Mouse (Mus musculus) stomach, postnatal 0 days (tissue): ENCODE measurements at regions not wholly inside any gene's neighbourhood (a gene's known extent, or its start where the extent isn't known, plus 50 kb on each side); places are given as distances from the start of the nearest gene placed in this dataset.

Experiments
- CTCF ChIP-seq: IDR thresholded peaks from 2 replicates; pipeline ENCODE4 v1.5.1; 2016; ENCODE audit warnings: antibody characterized with exemption, low read depth, mild to moderate bottlenecking, moderate library complexity
- EP300 ChIP-seq: optimal IDR thresholded peaks from 2 replicates; pipeline ENCODE3; 2016; ENCODE audit warnings: antibody characterized with exemption

- no peak for TF ChIP-seq EP300
- no peak for TF ChIP-seq CTCF
Measured at GRCm38 (mm10) chr1:33265731-33266415, 403.7 kb downstream of the Prim2 start.
